In genomic region chr2:79090273-79090672, GRCm38 (mm10) we compare ENCODE assay signal across 19 mouse cellular contexts.
A peak's percentile ranks its signal among the peaks of the same experiment; 100 is the strongest.
DNase-seq lines count a peak whose midpoint lies in the region; ATAC-seq and TF ChIP-seq lines count a peak whose summit lies in the region.
"Had no signal": no experiment of that assay in that cellular context is flagged by ENCODE, and none has a peak within 500 bp of the region (broad histone marks: within the 10 kb centered on the region; RNA-seq: fewer than 3 reads in every experiment).

No protein-coding gene starts in this region.

- H3K4me2 ChIP-seq in lung, embryonic 14.5 days, result no peak overlapping the region
- H3K4me2 ChIP-seq in lung, postnatal 0 days (replicated peaks; ENCODE audit: low read depth, low read length), result no peak overlapping the region
- H3K4me2 ChIP-seq in lung, embryonic 16.5 days (ENCODE audit: low read depth, low read length), result no peak overlapping the region

- H3K9me3 ChIP-seq in lung, embryonic 14.5 days (ENCODE audit: low read depth, low read length), result no peaks in the 10 kb centered on the region
- no peaks in the 10 kb centered on the region for H3K9me3 ChIP-seq in lung, postnatal 0 days (ENCODE audit: low read length)
- H3K9me3 ChIP-seq in lung, embryonic 16.5 days (ENCODE audit: control insufficient read depth, low read length), result no peaks in the 10 kb centered on the region; the same call in 1 of the 2 replicates
- H3K9me3 ChIP-seq: G1E had no signal

- H3K27me3 ChIP-seq in lung, embryonic 14.5 days (ENCODE audit: insufficient read depth, low read length), result no peaks in the 10 kb centered on the region
- no peaks in the 10 kb centered on the region for H3K27me3 ChIP-seq in lung, postnatal 0 days (replicated peaks; ENCODE audit: insufficient read depth, low read length)
- no peaks in the 10 kb centered on the region for H3K27me3 ChIP-seq in lung, embryonic 16.5 days (ENCODE audit: control insufficient read depth, insufficient read depth, low read depth, low read length)
- H3K27me3 ChIP-seq: CH12.LX, Patski had no signal

- no peak for TF ChIP-seq CTCF in lung, embryonic 14.5 days (IDR thresholded peaks at IDR 0.05; ENCODE audit: low read depth)
- TF ChIP-seq CTCF in lung, postnatal 0 days (IDR thresholded peaks at IDR 0.05), result no peak

- peak; percentile 48 for DNase-seq in lung, embryonic 14.5 days
- no peak for DNase-seq in lung, postnatal 0 days (ENCODE audit: low spot score)
- no peak for DNase-seq in lung, postnatal 14 days
- DNase-seq: adrenal gland, adult 2 months; adrenal gland, adult 8-10 months; adrenal gland, postnatal 10 days; adrenal gland, postnatal 14 days; adrenal gland, postnatal 25 days; adrenal gland, postnatal 36 days; B cell, adult 2 months; cerebellum, adult 11 months; cerebellum, adult 11-12 months; cerebellum, adult 18-20 months had no signal

- 0 out of 2 replicates have a peak, but pooled peaks cover 4% of the 10 kb centered on the region for H3K4me1 ChIP-seq in lung, embryonic 14.5 days (ENCODE audit: insufficient read depth)
- no peaks in the 10 kb centered on the region for H3K4me1 ChIP-seq in lung, postnatal 0 days (ENCODE audit: insufficient read depth, low read depth, low read length)
- H3K4me1 ChIP-seq in lung, embryonic 16.5 days (replicated peaks; ENCODE audit: control insufficient read depth, insufficient read depth, low read length), result no peaks in the 10 kb centered on the region

- no peak overlapping the region for H3K9ac ChIP-seq in lung, embryonic 14.5 days
- H3K9ac ChIP-seq in lung, postnatal 0 days (replicated peaks; ENCODE audit: low read depth), result no peak overlapping the region
- no peak overlapping the region for H3K9ac ChIP-seq in lung, embryonic 16.5 days (ENCODE audit: low read length)

- no peak overlapping the region for H3K27ac ChIP-seq in lung, embryonic 14.5 days (ENCODE audit: low read depth)
- no peak overlapping the region for H3K27ac ChIP-seq in lung, postnatal 0 days (ENCODE audit: low read length)
- no peak overlapping the region for H3K27ac ChIP-seq in lung, embryonic 16.5 days (ENCODE audit: low read length)

- 56% methylated on average over 2 of the region's 2 CpGs for WGBS in lung, embryonic 14.5 days
- 73% methylated on average over 2 of the region's 2 CpGs for WGBS in lung, postnatal 0 days
- 49% methylated on average over 2 of the region's 2 CpGs for WGBS in lung, embryonic 16.5 days

- no peak for TF ChIP-seq EP300 in lung, postnatal 0 days (IDR thresholded peaks at IDR 0.05)

- peak; percentile 60; the same call in 1 of the 2 replicates for ATAC-seq in lung, embryonic 14.5 days (ENCODE audit: insufficient read depth)
- ATAC-seq in lung, postnatal 0 days, result no peak
- ATAC-seq in lung, embryonic 16.5 days (ENCODE audit: low read depth), result peak; percentile 51; the same call in 1 of the 2 replicates
- ATAC-seq: activated CD4-positive, CD25-positive, alpha-beta regulatory T cell, adult 4 months; CD4-positive, CD25-positive, alpha-beta regulatory T cell, adult 4 months; Patski had no signal

- no peak overlapping the region for H3K4me3 ChIP-seq in lung, embryonic 14.5 days (ENCODE audit: low read depth, low read length)
- H3K4me3 ChIP-seq in lung, postnatal 0 days (ENCODE audit: low read depth, low read length), result no peak overlapping the region
- H3K4me3 ChIP-seq in lung, embryonic 16.5 days (ENCODE audit: low read length), result no peak overlapping the region

- H3K36me3 ChIP-seq in lung, embryonic 14.5 days (ENCODE audit: insufficient read depth), result no peaks in the 10 kb centered on the region
- H3K36me3 ChIP-seq in lung, postnatal 0 days (ENCODE audit: insufficient read depth, low read length), result no peaks in the 10 kb centered on the region
- no peaks in the 10 kb centered on the region for H3K36me3 ChIP-seq in lung, embryonic 16.5 days (ENCODE audit: control insufficient read depth, insufficient read depth, low read length)
- H3K36me3 ChIP-seq: G1E had no signal
